Mouse (Mus musculus) thymus, adult 2 months (tissue): ENCODE data around the gene Olfr1393.

Experiments
- CTCF ChIP-seq: fragments of 200-500 bp; IDR thresholded peaks from 2 replicates; pipeline ENCODE4 v1.5.1; 2012; ENCODE audit warnings: mild to moderate bottlenecking, control low read depth, low read length, moderate library complexity, borderline replicate concordance; ENCODE audit not compliant: control insufficient read depth, poor library complexity, insufficient read depth; ENCODE audit errors: extremely low read depth
- POLR2A ChIP-seq: fragments of 200-500 bp; IDR thresholded peaks from 2 replicates; pipeline ENCODE4 v1.6.1; 2012; ENCODE audit warnings: mild to moderate bottlenecking, low read length, control low read depth, moderate library complexity; ENCODE audit not compliant: control insufficient read depth, poor library complexity, insufficient read depth; ENCODE audit errors: extremely low read depth

- TF ChIP-seq CTCF (no peak), POLR2A (no peak)
Observed at GRCm38 (mm10) chr11:49304441-49304840, 26.3 kb downstream of the Olfr1393 start, which contains the start of gene Olfr10.
